Mouse (Mus musculus) hindbrain, embryonic 10.5 days (tissue): ENCODE data around the gene Proser3. TPM values are rescaled to one million over a fixed set of nuclear protein-coding genes. Genes with fewer than 3 reads are reported as not detected.

Experiments used
- DNase-seq: peaks from one replicate; pipeline ENCODE4 v3.0.0-alpha.2; 2017; ENCODE audit warnings: low spot score
- H3K27ac ChIP-seq: fragments of 300-500 bp; sonication (generic); 2 replicates; pipeline ENCODE4 v1.5.1; 2016; ENCODE audit warnings: mild to moderate bottlenecking, moderate library complexity
- H3K27me3 ChIP-seq: fragments of 300-500 bp; sonication (generic); 2 replicates; pipeline ENCODE4 v1.6.1; 2016; ENCODE audit warnings: mild to moderate bottlenecking; ENCODE audit not compliant: poor library complexity, insufficient read depth, severe bottlenecking
- H3K36me3 ChIP-seq: fragments of 300-500 bp; sonication (generic); 2 replicates; pipeline ENCODE4 v1.6.1; 2016; ENCODE audit warnings: mild to moderate bottlenecking, moderate library complexity
- H3K4me1 ChIP-seq: fragments of 300-500 bp; sonication (generic); replicated peaks from 2 replicates; pipeline ENCODE4 v1.6.1; 2016; ENCODE audit warnings: mild to moderate bottlenecking
- H3K4me3 ChIP-seq: fragments of 300-500 bp; sonication (generic); 2 replicates; pipeline ENCODE4 v1.5.1; 2016; ENCODE audit warnings: mild to moderate bottlenecking, moderate library complexity
- H3K9me3 ChIP-seq: fragments of 300-500 bp; sonication (generic); 2 replicates; pipeline ENCODE4 v1.6.1; 2016; ENCODE audit warnings: mild to moderate bottlenecking, moderate library complexity
- WGBS: fragments of 180-500 bp; shearing (Covaris S2); methylation state at CpG from one replicate; pipeline ENCODE4 v1.1.7; 2016; 5-methylcytosine and 5-hydroxymethylcytosine counted together
- polyA plus RNA-seq: library from polyadenylated mRNA; unstranded; fragments of >200 nt; fragmentation: Nextera tagmentation; extraction: Ambion mirVana; gene quantifications from 2 replicates; pipeline ENCODE4 v1.2.1, GENCODE M21; 2016

The Proser3 gene
- polyA plus RNA-seq, 1 experiment from 2014 or later = 15.1 TPM

GRCm38 (mm10) chr7:30589435-30590301 is 37.6 kb upstream of the Proser3 start:
- peak overlapping the region; percentile 99 for H3K4me3 ChIP-seq
- WGBS = 31% methylated on average over 40 of the region's 40 CpGs
- H3K27ac ChIP-seq = peak overlapping the region; percentile 99
- H3K36me3 ChIP-seq = peaks cover 24% of the 10 kb centered on the region
- H3K27me3 ChIP-seq = no peaks in the 10 kb centered on the region
- H3K4me1 ChIP-seq = peaks cover 33% of the 10 kb centered on the region
- H3K9me3 ChIP-seq = no peaks in the 10 kb centered on the region
- peak; percentile 90 for DNase-seq

- WGBS = under 1% methylated on average over 65 of the region's 68 CpGs
- Histone ChIP-seq H3K27ac (peak within 1 kb of the TSS; percentile 99), H3K9me3 (no peaks in the 10 kb centered on the region), H3K4me1 (peaks cover 33% of the 10 kb centered on the region), H3K36me3 (peaks cover 32% of the 10 kb centered on the region), H3K27me3 (no peaks in the 10 kb centered on the region), H3K4me3 (peak within 1 kb of the TSS; percentile 99)
- peak; percentile 98 for DNase-seq
Observed at GRCm38 (mm10) chr7:30588676-30589434, 36.8 kb upstream of the Proser3 start, which contains the start of gene Kmt2b. Kmt2b (minus strand) TSS chr7:30588726.

GRCm38 (mm10) chr7:30587842-30588667 is 36.0 kb upstream of the Proser3 start:
- no peak for DNase-seq
- Histone ChIP-seq H3K4me1 (peaks cover 29% of the 10 kb centered on the region), H3K9me3 (no peaks in the 10 kb centered on the region), H3K36me3 (peaks cover 40% of the 10 kb centered on the region), H3K27ac (peak overlapping the region; percentile 99), H3K27me3 (no peaks in the 10 kb centered on the region), H3K4me3 (peak overlapping the region; percentile 99)
- WGBS = under 1% methylated on average over 67 of the region's 67 CpGs

- Histone ChIP-seq H3K27me3 (no peaks in the 10 kb centered on the region), H3K9me3 (no peaks in the 10 kb centered on the region), H3K27ac (peak overlapping the region; percentile 99), H3K36me3 (peaks cover 55% of the 10 kb centered on the region), H3K4me1 (peaks cover 29% of the 10 kb centered on the region), H3K4me3 (peak overlapping the region; percentile 99)
- DNase-seq = no peak
- 89% methylated on average over 28 of the region's 28 CpGs for WGBS
Observed at GRCm38 (mm10) chr7:30586455-30587020, 34.4 kb upstream of the Proser3 start.

GRCm38 (mm10) chr7:30585170-30585569 is 33.1 kb upstream of the Proser3 start:
- 95% methylated on average over 7 of the region's 7 CpGs for WGBS
- peaks cover 26% of the 10 kb centered on the region for H3K4me1 ChIP-seq
- H3K27ac ChIP-seq = no peak overlapping the region
- no peaks in the 10 kb centered on the region for H3K9me3 ChIP-seq
- DNase-seq = no peak
- H3K4me3 ChIP-seq = 0 out of 2 replicates have a peak overlapping the region, but pooled peaks have one; percentile 1
- H3K27me3 ChIP-seq = no peaks in the 10 kb centered on the region
- H3K36me3 ChIP-seq = peaks cover 69% of the 10 kb centered on the region

GRCm38 (mm10) chr7:30584339-30584738 is 32.2 kb upstream of the Proser3 start:
- Histone ChIP-seq H3K9me3 (no peaks in the 10 kb centered on the region), H3K4me3 (no peak overlapping the region), H3K4me1 (peaks cover 20% of the 10 kb centered on the region), H3K27ac (no peak overlapping the region), H3K36me3 (peaks cover 77% of the 10 kb centered on the region), H3K27me3 (no peaks in the 10 kb centered on the region)
- 94% methylated on average over 10 of the region's 10 CpGs for WGBS
- DNase-seq = no peak

- Histone ChIP-seq H3K27ac (no peak overlapping the region), H3K27me3 (no peaks in the 10 kb centered on the region), H3K9me3 (no peaks in the 10 kb centered on the region), H3K4me1 (peaks cover 3% of the 10 kb centered on the region), H3K4me3 (no peak overlapping the region), H3K36me3 (peaks cover 100% of the 10 kb centered on the region)
- 96% methylated on average over 16 of the region's 16 CpGs for WGBS
- DNase-seq = no peak
Observed at GRCm38 (mm10) chr7:30581547-30581946, 29.4 kb upstream of the Proser3 start.

- Histone ChIP-seq H3K27ac (no peak overlapping the region), H3K27me3 (no peaks in the 10 kb centered on the region), H3K4me3 (no peak overlapping the region), H3K4me1 (no peaks in the 10 kb centered on the region), H3K9me3 (no peaks in the 10 kb centered on the region), H3K36me3 (peaks cover 100% of the 10 kb centered on the region)
- 94% methylated on average over 8 of the region's 8 CpGs for WGBS
- DNase-seq = no peak
Observed at GRCm38 (mm10) chr7:30579950-30580349, 27.9 kb upstream of the Proser3 start.

- whole genome bisulfite sequencing = 90% methylated on average over 2 of the region's 2 CpGs
- DNase-seq = no peak
- Histone ChIP-seq H3K4me1 (no peaks in the 10 kb centered on the region), H3K36me3 (peaks cover 100% of the 10 kb centered on the region), H3K4me3 (no peak overlapping the region), H3K9me3 (no peaks in the 10 kb centered on the region), H3K27me3 (no peaks in the 10 kb centered on the region), H3K27ac (no peak overlapping the region)
Observed at GRCm38 (mm10) chr7:30572969-30573368, 20.9 kb upstream of the Proser3 start.

GRCm38 (mm10) chr7:30572389-30572788 is 20.3 kb upstream of the Proser3 start:
- H3K9me3 ChIP-seq = no peaks in the 10 kb centered on the region
- H3K27ac ChIP-seq = no peak overlapping the region
- peaks cover 98% of the 10 kb centered on the region for H3K36me3 ChIP-seq
- no peaks in the 10 kb centered on the region for H3K27me3 ChIP-seq
- H3K4me3 ChIP-seq = no peak overlapping the region
- WGBS = 90% methylated on average over 5 of the region's 5 CpGs
- no peak for DNase-seq
- H3K4me1 ChIP-seq = no peaks in the 10 kb centered on the region

- peaks cover 10% of the 10 kb centered on the region for H3K4me1 ChIP-seq
- peaks cover 80% of the 10 kb centered on the region for H3K36me3 ChIP-seq
- H3K9me3 ChIP-seq = no peaks in the 10 kb centered on the region
- H3K27ac ChIP-seq = no peak overlapping the region
- 90% methylated on average over 11 of the region's 11 CpGs for WGBS
- no peak overlapping the region for H3K4me3 ChIP-seq
- no peak for DNase-seq
- no peaks in the 10 kb centered on the region for H3K27me3 ChIP-seq
Observed at GRCm38 (mm10) chr7:30567555-30567954, 15.5 kb upstream of the Proser3 start.

GRCm38 (mm10) chr7:30566033-30566432 is 13.9 kb upstream of the Proser3 start:
- Histone ChIP-seq H3K9me3 (no peaks in the 10 kb centered on the region), H3K27ac (no peak overlapping the region), H3K36me3 (peaks cover 68% of the 10 kb centered on the region), H3K4me3 (no peak overlapping the region), H3K4me1 (peaks cover 16% of the 10 kb centered on the region), H3K27me3 (no peaks in the 10 kb centered on the region)
- no peak for DNase-seq
- 89% methylated on average over 9 of the region's 9 CpGs for WGBS
